Mouse (Mus musculus): ENCODE data around the gene Unc79. TPM values are rescaled to one million over a fixed set of nuclear protein-coding genes. Genes with fewer than 3 reads are reported as not detected.

Unc79 gene
- polyA plus RNA-seq, 1 experiment = 2.0 TPM

- H3K27me3 ChIP-seq (ENCODE audit: control insufficient read depth, insufficient read depth, low read length) = no peaks in the 10 kb centered on the region
- no peak for TF ChIP-seq POLR2A (IDR thresholded peaks at IDR 0.05; ENCODE audit: control insufficient read depth, low read depth, low read length)
- no peak for TF ChIP-seq CTCF (IDR thresholded peaks at IDR 0.05; ENCODE audit: control insufficient read depth, insufficient read depth, insufficient replicate concordance, low read depth, low read length)
- no peaks in the 10 kb centered on the region for H3K36me3 ChIP-seq (ENCODE audit: control insufficient read depth, insufficient read depth, low read length)
- no peak overlapping the region for H3K4me3 ChIP-seq (ENCODE audit: control insufficient read depth, low read depth, low read length)
- no peaks in the 10 kb centered on the region for H3K4me1 ChIP-seq (ENCODE audit: control insufficient read depth, insufficient read depth, low read length)
- H3K27ac ChIP-seq (ENCODE audit: control insufficient read depth, insufficient read depth, low read depth, low read length) = no peak overlapping the region
Observed at GRCm38 (mm10) chr12:103095160-103095559, 146.5 kb downstream of the Unc79 start.

- Histone ChIP-seq H3K4me1 (ENCODE audit: control insufficient read depth, insufficient read depth, low read length) (no peaks in the 10 kb centered on the region), H3K4me3 (ENCODE audit: control insufficient read depth, low read depth, low read length) (no peak overlapping the region), H3K27ac (ENCODE audit: control insufficient read depth, insufficient read depth, low read depth, low read length) (no peak overlapping the region), H3K36me3 (ENCODE audit: control insufficient read depth, insufficient read depth, low read length) (no peaks in the 10 kb centered on the region), H3K27me3 (ENCODE audit: control insufficient read depth, insufficient read depth, low read length) (no peaks in the 10 kb centered on the region)
- TF ChIP-seq POLR2A (IDR thresholded peaks at IDR 0.05; ENCODE audit: control insufficient read depth, low read depth, low read length) = no peak
- TF ChIP-seq CTCF (IDR thresholded peaks at IDR 0.05; ENCODE audit: control insufficient read depth, insufficient read depth, insufficient replicate concordance, low read depth, low read length) = no peak
Observed at GRCm38 (mm10) chr12:103099185-103099584, 150.5 kb downstream of the Unc79 start.

- Histone ChIP-seq H3K36me3 (ENCODE audit: control insufficient read depth, insufficient read depth, low read length) (no peaks in the 10 kb centered on the region), H3K4me3 (ENCODE audit: control insufficient read depth, low read depth, low read length) (no peak overlapping the region), H3K27ac (ENCODE audit: control insufficient read depth, insufficient read depth, low read depth, low read length) (no peak overlapping the region), H3K4me1 (ENCODE audit: control insufficient read depth, insufficient read depth, low read length) (no peaks in the 10 kb centered on the region), H3K27me3 (ENCODE audit: control insufficient read depth, insufficient read depth, low read length) (no peaks in the 10 kb centered on the region)
- TF ChIP-seq POLR2A (IDR thresholded peaks at IDR 0.05; ENCODE audit: control insufficient read depth, low read depth, low read length) = no peak
- TF ChIP-seq CTCF (IDR thresholded peaks at IDR 0.05; ENCODE audit: control insufficient read depth, insufficient read depth, insufficient replicate concordance, low read depth, low read length) = peak; percentile 42; the same call in 1 of the 2 replicates
Observed at GRCm38 (mm10) chr12:103100088-103100487, 151.4 kb downstream of the Unc79 start.

- Histone ChIP-seq H3K27me3 (ENCODE audit: control insufficient read depth, insufficient read depth, low read length) (no peaks in the 10 kb centered on the region), H3K4me3 (ENCODE audit: control insufficient read depth, low read depth, low read length) (no peak overlapping the region), H3K36me3 (ENCODE audit: control insufficient read depth, insufficient read depth, low read length) (no peaks in the 10 kb centered on the region), H3K4me1 (ENCODE audit: control insufficient read depth, insufficient read depth, low read length) (no peaks in the 10 kb centered on the region), H3K27ac (ENCODE audit: control insufficient read depth, insufficient read depth, low read depth, low read length) (no peak overlapping the region)
- TF ChIP-seq CTCF (IDR thresholded peaks at IDR 0.05; ENCODE audit: control insufficient read depth, insufficient read depth, insufficient replicate concordance, low read depth, low read length) = no peak
- TF ChIP-seq POLR2A (IDR thresholded peaks at IDR 0.05; ENCODE audit: control insufficient read depth, low read depth, low read length) = no peak
Observed at GRCm38 (mm10) chr12:103103041-103103440, 154.4 kb downstream of the Unc79 start.

GRCm38 (mm10) chr12:103103601-103104000 is 154.9 kb downstream of the Unc79 start:
- Histone ChIP-seq H3K4me1 (ENCODE audit: control insufficient read depth, insufficient read depth, low read length) (no peaks in the 10 kb centered on the region), H3K27me3 (ENCODE audit: control insufficient read depth, insufficient read depth, low read length) (no peaks in the 10 kb centered on the region), H3K36me3 (ENCODE audit: control insufficient read depth, insufficient read depth, low read length) (no peaks in the 10 kb centered on the region), H3K4me3 (ENCODE audit: control insufficient read depth, low read depth, low read length) (no peak overlapping the region), H3K27ac (ENCODE audit: control insufficient read depth, insufficient read depth, low read depth, low read length) (no peak overlapping the region)
- TF ChIP-seq POLR2A (IDR thresholded peaks at IDR 0.05; ENCODE audit: control insufficient read depth, low read depth, low read length) = no peak
- no peak for TF ChIP-seq CTCF (IDR thresholded peaks at IDR 0.05; ENCODE audit: control insufficient read depth, insufficient read depth, insufficient replicate concordance, low read depth, low read length)

- H3K4me3 ChIP-seq (ENCODE audit: control insufficient read depth, low read depth, low read length) = no peak overlapping the region
- H3K4me1 ChIP-seq (ENCODE audit: control insufficient read depth, insufficient read depth, low read length) = no peaks in the 10 kb centered on the region
- TF ChIP-seq CTCF (IDR thresholded peaks at IDR 0.05; ENCODE audit: control insufficient read depth, insufficient read depth, insufficient replicate concordance, low read depth, low read length) (no peak), POLR2A (IDR thresholded peaks at IDR 0.05; ENCODE audit: control insufficient read depth, low read depth, low read length) (no peak)
- H3K27ac ChIP-seq (ENCODE audit: control insufficient read depth, insufficient read depth, low read depth, low read length) = no peak overlapping the region
- H3K27me3 ChIP-seq (ENCODE audit: control insufficient read depth, insufficient read depth, low read length) = no peaks in the 10 kb centered on the region
- no peaks in the 10 kb centered on the region for H3K36me3 ChIP-seq (ENCODE audit: control insufficient read depth, insufficient read depth, low read length)
Observed at GRCm38 (mm10) chr12:103109301-103109700, 160.6 kb downstream of the Unc79 start.

GRCm38 (mm10) chr12:103116639-103117038 is 168.0 kb downstream of the Unc79 start:
- no peaks in the 10 kb centered on the region for H3K27me3 ChIP-seq (ENCODE audit: control insufficient read depth, insufficient read depth, low read length)
- H3K4me1 ChIP-seq (ENCODE audit: control insufficient read depth, insufficient read depth, low read length) = no peaks in the 10 kb centered on the region
- no peak for TF ChIP-seq CTCF (IDR thresholded peaks at IDR 0.05; ENCODE audit: control insufficient read depth, insufficient read depth, insufficient replicate concordance, low read depth, low read length)
- TF ChIP-seq POLR2A (IDR thresholded peaks at IDR 0.05; ENCODE audit: control insufficient read depth, low read depth, low read length) = no peak
- H3K4me3 ChIP-seq (ENCODE audit: control insufficient read depth, low read depth, low read length) = no peak overlapping the region
- H3K27ac ChIP-seq (ENCODE audit: control insufficient read depth, insufficient read depth, low read depth, low read length) = no peak overlapping the region
- no peaks in the 10 kb centered on the region for H3K36me3 ChIP-seq (ENCODE audit: control insufficient read depth, insufficient read depth, low read length)
